Mouse (Mus musculus): ENCODE data around the gene Mtmr3.
"Not testable (repeated sequence)": the region's sequence is repeated elsewhere in the genome, so short reads cannot be mapped to it uniquely, and the experiment has no call there.

Mtmr3 gene

GRCm38 (mm10) chr11:4601890-4602289, 7.2 kb upstream of the Mtmr3 start:
- DNase-seq (ENCODE audit: low spot score in 2 of 2) = no peak

DNA sequence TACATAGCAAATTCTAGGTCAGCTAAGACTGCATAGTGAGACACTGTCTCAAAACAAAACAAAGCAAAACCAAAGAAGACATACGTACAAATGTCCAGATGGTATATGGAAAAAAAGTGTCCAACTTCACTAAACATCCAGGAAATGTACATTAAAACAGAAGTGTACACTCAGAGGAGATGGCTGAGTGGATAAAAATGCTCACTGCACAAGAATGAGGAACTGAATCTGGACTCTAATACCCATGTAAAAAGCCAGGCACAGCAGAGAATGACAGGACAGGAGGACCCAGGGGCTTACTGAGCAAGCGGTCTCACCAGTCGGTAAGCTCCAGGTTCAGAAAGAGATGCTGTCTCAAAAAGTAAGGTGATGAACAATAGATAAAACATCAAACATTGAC, 5.3 kb upstream of the Mtmr3 start:
- DNase-seq (ENCODE audit: low spot score in 2 of 2) = no peak

DNA sequence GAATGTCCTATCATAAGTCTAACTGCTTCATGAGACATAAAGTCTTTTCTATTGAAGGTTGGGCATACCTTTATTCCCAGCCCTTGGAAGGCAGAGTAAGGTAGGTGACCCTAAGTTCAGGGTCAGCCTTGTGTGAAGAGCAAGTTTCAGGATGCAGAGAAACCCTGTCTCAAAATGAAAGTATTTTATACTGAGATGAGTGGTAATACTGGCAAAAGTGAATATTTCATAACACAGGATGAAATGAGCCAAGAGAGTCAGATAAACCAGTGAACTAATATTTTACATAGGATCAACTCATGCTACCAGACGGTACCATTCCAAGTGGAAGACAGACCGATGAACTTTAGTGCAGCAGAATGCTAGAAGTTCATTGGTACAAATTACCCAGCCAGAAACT, 3.7 kb upstream of the Mtmr3 start:
- no peak for DNase-seq (ENCODE audit: low spot score in 2 of 2)

GRCm38 (mm10) chr11:4593849-4594607, 635 bp downstream of the Mtmr3 start:
- peak; percentile 27 to 37 for DNase-seq (ENCODE audit: low spot score in 2 of 2)

GRCm38 (mm10) chr11:4593491-4593848, 1.2 kb downstream of the Mtmr3 start:
- DNase-seq (ENCODE audit: low spot score in 2 of 2) = no peak

- DNase-seq (ENCODE audit: low spot score in 2 of 2) = no peak
These were observed 2.9 kb downstream of the Mtmr3 start for GRCm38 (mm10) chr11:4591811-4592210.

DNA sequence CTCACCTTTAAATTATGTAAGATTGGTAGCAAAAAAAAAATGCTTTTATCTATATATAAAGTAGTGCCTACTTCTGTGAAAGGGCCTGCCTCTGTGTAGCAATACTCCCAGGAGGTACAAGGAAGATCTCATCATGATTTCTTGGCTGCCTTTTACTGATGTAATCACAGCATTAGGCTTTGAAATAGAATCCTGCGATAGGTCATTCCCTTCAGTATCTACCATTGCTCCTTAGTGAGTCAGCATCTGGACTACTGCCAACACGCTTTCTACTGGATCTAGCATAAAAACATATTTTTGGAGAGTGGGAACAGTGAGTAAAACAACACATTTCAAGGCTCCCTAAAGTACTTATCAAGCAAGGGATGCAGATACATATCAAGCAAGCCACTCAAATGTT, 16.0 kb downstream of the Mtmr3 start:
- DNase-seq (ENCODE audit: low spot score in 2 of 2) = peak in 1 of 2 experiments; percentile 44

- DNase-seq (ENCODE audit: low spot score in 2 of 2) = no peak
These were observed 17.6 kb downstream of the Mtmr3 start for GRCm38 (mm10) chr11:4577079-4577478.

DNA sequence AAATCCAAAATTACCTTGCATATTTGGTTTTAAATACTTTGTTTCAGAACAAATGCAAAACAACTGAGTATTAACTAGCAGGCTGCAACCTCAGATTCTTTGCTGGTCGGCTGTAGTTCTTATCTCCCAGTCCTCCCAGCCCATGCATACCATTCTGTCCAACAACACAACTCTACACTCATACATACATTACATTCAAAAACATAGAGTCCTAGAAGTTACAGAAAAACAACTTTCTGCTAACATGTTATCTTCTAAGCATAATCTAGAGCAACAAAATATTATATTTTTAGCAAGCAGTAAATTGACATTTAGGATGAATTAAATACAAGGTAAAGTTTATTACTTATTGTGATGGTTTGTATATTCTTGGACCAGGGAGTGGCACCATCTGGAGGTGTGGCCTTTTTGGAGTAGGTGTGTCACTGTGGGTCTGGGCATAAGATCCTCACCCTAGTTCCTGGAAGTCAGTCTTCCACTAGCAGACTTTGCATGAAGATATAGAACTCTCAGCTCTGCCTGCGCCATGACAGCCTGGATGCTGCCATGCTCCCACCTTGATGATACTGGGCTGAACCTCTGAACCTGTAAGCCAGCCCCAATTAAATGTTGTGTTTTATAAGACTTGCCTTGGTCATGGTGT, 18.5 kb downstream of the Mtmr3 start:
- DNase-seq (ENCODE audit: low spot score in 2 of 2) = not testable (repeated sequence)

DNA sequence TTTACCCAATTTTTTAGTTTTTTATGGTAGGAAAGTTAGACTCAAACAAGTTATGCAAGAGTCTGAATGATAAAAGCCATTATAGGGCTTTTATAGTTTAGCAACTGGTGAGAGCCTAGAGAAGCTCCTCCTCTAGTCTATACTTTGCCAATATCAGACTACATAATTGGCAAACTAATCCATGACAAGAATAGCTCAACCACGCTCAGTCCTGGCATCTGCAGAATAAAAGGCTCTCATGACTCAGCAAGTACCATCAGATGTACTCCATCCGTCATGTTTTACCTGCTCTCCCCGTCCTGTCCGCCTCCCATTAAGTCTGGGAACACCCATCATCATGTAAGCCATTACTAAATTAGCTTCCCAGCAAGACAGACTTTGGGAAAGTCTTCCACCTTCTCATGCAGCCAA, 23.2 kb downstream of the Mtmr3 start:
- DNase-seq (ENCODE audit: low spot score in 2 of 2) = no peak

GRCm38 (mm10) chr11:4566333-4566732, 28.3 kb downstream of the Mtmr3 start:
- no peak for DNase-seq (ENCODE audit: low spot score in 2 of 2)

DNA sequence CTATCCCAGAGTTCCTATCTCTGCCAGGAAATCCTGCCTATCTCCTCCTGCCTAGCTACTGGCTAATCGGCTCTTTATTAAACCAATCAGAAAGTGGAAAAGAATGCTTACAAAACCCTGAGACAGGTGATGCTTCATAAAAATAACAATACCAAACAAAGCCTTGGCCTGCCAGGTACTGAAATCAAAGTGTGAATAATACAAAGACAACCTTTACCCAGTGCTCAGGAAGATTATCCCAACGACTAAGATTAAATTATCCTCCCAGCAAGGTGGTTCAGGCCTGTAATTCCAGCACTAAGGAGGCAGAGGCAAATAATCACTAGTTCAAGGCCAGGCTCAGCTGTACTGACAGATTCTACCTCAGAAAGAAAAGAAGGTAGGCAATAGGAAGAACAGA, 29.1 kb downstream of the Mtmr3 start:
- no peak for DNase-seq (ENCODE audit: low spot score in 2 of 2)

GRCm38 (mm10) chr11:4553274-4554063, 41.2 kb downstream of the Mtmr3 start:
- DNase-seq (ENCODE audit: low spot score in 2 of 2) = no peak

DNA sequence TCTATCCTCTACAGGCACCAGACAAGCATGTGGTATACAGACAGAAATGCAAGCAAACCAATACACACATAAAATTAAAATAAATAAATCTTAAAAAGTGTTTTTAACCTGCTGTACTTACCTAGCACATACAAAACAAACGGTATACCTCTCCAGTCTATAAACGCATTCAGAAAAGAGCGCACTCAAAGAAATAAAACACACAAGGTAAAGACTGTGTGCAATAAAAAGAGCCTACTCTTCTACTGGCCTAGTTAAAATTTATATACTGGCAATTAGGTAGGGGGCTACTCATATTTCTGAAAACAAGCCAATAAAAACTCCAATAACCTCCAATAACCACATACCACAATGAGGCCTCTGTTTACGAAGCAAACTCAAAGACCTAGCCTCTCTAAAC, 47.1 kb downstream of the Mtmr3 start:
- DNase-seq (ENCODE audit: low spot score in 2 of 2) = no peak

GRCm38 (mm10) chr11:4545976-4546375, 48.7 kb downstream of the Mtmr3 start:
- DNase-seq (ENCODE audit: low spot score in 2 of 2) = no peak

DNA sequence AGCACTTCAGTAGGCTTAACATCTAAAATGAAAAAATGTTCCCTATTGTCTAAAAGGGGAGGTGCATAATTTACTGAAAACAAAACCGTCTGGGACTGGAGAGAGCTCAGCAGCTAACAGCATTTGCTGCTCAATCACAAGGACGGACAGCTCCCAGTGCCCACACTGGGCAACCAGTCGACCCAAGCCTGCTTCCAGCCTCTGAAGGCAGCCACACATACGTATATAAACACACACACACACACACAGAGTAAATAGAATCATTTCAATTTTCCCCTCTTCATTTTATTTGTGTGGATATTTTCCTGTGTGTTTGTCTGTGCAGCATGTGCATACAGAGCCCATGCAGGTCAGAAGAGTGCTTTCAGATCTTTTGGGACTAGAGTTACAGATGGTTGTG, 49.3 kb downstream of the Mtmr3 start:
- no peak for DNase-seq (ENCODE audit: low spot score in 2 of 2)

- not testable (repeated sequence) for DNase-seq (ENCODE audit: low spot score in 2 of 2)
These were observed 50.1 kb downstream of the Mtmr3 start for GRCm38 (mm10) chr11:4544627-4544921.

DNA sequence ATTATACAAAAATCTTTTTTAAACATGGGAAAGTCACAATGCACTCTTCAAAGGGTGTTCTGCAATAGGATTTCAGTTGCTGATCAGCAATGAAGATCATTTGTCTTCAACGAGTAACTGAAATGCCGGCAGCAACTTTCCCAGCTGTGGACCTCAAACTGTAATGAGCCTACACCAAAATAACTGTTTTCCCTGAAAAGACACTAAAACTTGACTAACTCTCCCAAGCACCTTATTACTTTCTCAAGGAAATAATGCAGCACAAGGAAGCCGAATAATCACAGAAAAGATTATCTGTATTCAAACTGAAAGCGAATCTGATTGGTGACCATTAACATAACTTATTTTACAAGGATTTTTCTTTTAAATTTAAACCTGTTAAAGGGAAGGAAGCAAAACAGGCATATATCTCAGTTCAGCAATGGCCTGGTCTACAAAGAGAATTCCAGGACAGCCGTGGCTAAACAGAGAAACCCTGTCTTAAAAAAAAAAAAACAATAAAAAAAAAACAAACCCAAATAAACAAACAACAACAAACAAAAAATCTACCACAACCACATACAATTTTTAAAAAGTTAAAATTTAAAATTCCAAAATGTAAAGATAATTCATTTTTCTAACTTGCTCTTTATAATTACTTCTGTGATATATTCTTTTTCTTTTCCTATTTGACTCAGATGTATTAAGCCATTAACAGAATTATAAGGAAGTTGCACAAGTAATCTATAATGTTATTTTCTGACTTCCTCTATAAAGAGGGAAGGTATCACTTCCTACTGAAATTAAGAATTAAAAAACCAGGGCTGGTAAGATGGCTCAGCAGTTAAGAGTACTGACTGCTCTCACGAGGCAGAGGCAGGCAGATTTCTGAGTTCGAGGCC, 50.7 kb downstream of the Mtmr3 start:
- DNase-seq (ENCODE audit: low spot score in 2 of 2) = no peak

DNA sequence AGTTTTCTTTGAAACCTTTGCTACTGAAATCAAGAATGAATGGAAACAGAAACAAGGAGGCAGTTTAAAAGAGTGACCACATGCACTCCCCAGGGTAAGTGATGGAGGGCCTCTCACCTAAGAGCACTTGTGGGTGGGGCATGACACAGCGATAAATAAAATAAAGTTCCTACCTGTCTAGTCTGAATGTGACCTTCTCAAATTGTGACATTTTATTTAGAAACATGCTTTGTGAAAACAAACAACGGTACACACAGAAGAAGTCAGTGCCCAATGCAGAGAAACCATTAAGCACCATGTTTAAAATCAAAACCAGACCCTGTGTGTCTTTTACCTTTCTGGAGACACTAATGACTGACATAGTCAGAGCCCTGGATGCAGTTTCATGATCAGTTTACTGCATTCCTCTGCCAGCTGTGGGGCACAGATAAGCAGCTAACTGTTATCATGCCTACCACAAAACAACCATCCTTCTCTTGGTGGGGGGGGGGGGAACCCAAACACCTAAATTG, 51.6 kb downstream of the Mtmr3 start:
- peak in 1 of 2 experiments; percentile 20 for DNase-seq (ENCODE audit: low spot score in 2 of 2)

DNA sequence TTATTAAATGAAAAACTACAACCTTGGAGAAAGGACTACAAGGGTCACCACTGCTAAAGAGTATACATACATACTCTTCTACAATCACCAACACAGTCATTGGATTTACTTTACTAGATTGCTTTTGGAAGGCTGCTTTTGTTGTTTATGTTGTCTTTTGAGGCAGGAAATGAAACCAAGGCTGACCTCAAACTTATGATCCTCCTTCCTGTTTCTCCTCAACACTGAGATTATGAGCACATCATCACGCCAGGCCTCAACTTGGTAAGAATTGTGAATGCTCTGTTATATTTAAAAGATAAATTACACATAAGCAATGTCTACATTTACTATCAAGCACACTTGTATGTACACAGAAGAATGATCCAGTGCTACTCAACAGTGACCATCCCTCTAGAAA, 58.0 kb downstream of the Mtmr3 start:
- no peak for DNase-seq (ENCODE audit: low spot score in 2 of 2)

GRCm38 (mm10) chr11:4527132-4527531, 67.5 kb downstream of the Mtmr3 start:
- no peak for DNase-seq (ENCODE audit: low spot score in 2 of 2)
